Mouse (Mus musculus) CH12.LX (cell line): Measurements from ENCODE around the gene Esrrb.

Experiments
- CTCF ChIP-seq, 2 experiments: IDR thresholded peaks in 1 of 2; conservative IDR thresholded peaks in 1 of 2; 2 replicates each; pipeline ENCODE4 v1.5.1; 2011 to 2012; ENCODE audit warnings: low read depth in 2 of 2, low read length in 2 of 2, improper control_type of control experiment in 1 of 2, inconsistent platforms in 1 of 2, mild to moderate bottlenecking in 1 of 2, moderate library complexity in 1 of 2
- JUN ChIP-seq: IDR thresholded peaks from 2 replicates; pipeline ENCODE4 v1.6.1; 2011; ENCODE audit warnings: low read depth, mild to moderate bottlenecking, low read length, improper control_type of control experiment, moderate library complexity; ENCODE audit not compliant: insufficient read depth
- MAZ ChIP-seq: IDR thresholded peaks from 2 replicates; pipeline ENCODE4 v1.6.1; 2012; ENCODE audit warnings: low read depth, mild to moderate bottlenecking, inconsistent platforms, low read length, improper control_type of control experiment, moderate library complexity
- POLR2A ChIP-seq: IDR thresholded peaks from 2 replicates; pipeline ENCODE4 v1.6.1; 2011; ENCODE audit warnings: low read depth, mild to moderate bottlenecking, improper control_type of control experiment, low read length
- TBP ChIP-seq: conservative IDR thresholded peaks from 2 replicates; pipeline ENCODE4 v1.6.1; 2011; ENCODE audit warnings: low read depth, low read length, improper control_type of control experiment
- USF1 ChIP-seq: IDR thresholded peaks from 2 replicates; pipeline ENCODE4 v1.6.1; 2014; ENCODE audit warnings: low read depth, mild to moderate bottlenecking, inconsistent platforms, low read length, improper control_type of control experiment
- ZKSCAN1 ChIP-seq: IDR thresholded peaks from 2 replicates; pipeline ENCODE4 v1.6.1; 2012; ENCODE audit warnings: low read depth, inconsistent platforms, low read length, improper control_type of control experiment, borderline replicate concordance

GRCm38 (mm10) chr12:86349477-86349876, 11.4 kb upstream of the Esrrb start:
- TF ChIP-seq ZKSCAN1 (no peak), POLR2A (no peak), CTCF (conservative IDR thresholded peaks at IDR 0.05 in 1 of 2, IDR thresholded peaks at IDR 0.05 in 1 of 2; ENCODE audit: low read depth in 2 of 2, low read length in 2 of 2) (no peak), TBP (no peak), MAZ (no peak), JUN (no peak), USF1 (no peak)
